Mouse (Mus musculus): ENCODE results near the gene Smdt1. TPM values are rescaled to one million over a fixed set of nuclear protein-coding genes. Genes with fewer than 3 reads are reported as not detected.

Smdt1 gene
- total and polyA plus RNA-seq, 3 experiments: 111 to 159 TPM; not detected in 1

- H3K9ac ChIP-seq (ENCODE audit: control insufficient read depth, low read depth, low read length, poor library complexity, severe bottlenecking): no peak overlapping the region
- no peaks in the 10 kb centered on the region for H3K27me3 ChIP-seq (ENCODE audit: control insufficient read depth in 1 of 2, insufficient read depth in 2 of 2, low read length in 2 of 2)
- H3K36me3 ChIP-seq (ENCODE audit: control insufficient read depth in 1 of 2, insufficient read depth in 2 of 2, low read length in 2 of 2): peaks cover 0 to 12% of the 10 kb centered on the region in 2 experiments; a peak in 2 of 4 replicates
- no peak overlapping the region for H3K4me3 ChIP-seq (ENCODE audit: control insufficient read depth in 1 of 2, insufficient read depth in 1 of 2, low read depth in 2 of 2, low read length in 2 of 2)
- H3K9me3 ChIP-seq (replicated peaks; ENCODE audit: insufficient read depth, low read length): no peaks in the 10 kb centered on the region
- no peaks in the 10 kb centered on the region; the same call in 1 of the 2 replicates for H3K79me2 ChIP-seq (ENCODE audit: control insufficient read depth, insufficient read depth, low read length, poor library complexity)
- no peak overlapping the region for H3K27ac ChIP-seq (ENCODE audit: control insufficient read depth, low read depth, low read length)
- no peak for DNase-seq (ENCODE audit: low read depth, low spot score)
- H3K4me1 ChIP-seq (ENCODE audit: control insufficient read depth in 1 of 2, insufficient read depth in 2 of 2, low read length in 2 of 2): peaks cover 9 to 18% of the 10 kb centered on the region in 2 experiments
- TF ChIP-seq ZC3H11A (IDR thresholded peaks at IDR 0.05; ENCODE audit: low read depth, low read length) (no peak), JUND (IDR thresholded peaks at IDR 0.05; ENCODE audit: low read depth, low read length) (no peak), SIN3A (IDR thresholded peaks at IDR 0.05; ENCODE audit: low read length) (no peak), RCOR1 (IDR thresholded peaks at IDR 0.05; ENCODE audit: low read depth, low read length) (no peak), SMC3 (IDR thresholded peaks at IDR 0.05; ENCODE audit: low read depth, low read length) (no peak), MXI1 (IDR thresholded peaks at IDR 0.05; ENCODE audit: low read depth, low read length) (no peak), BHLHE40 (IDR thresholded peaks at IDR 0.05; ENCODE audit: borderline replicate concordance, low read depth, low read length) (no peak), MYB (IDR thresholded peaks at IDR 0.05; ENCODE audit: low read depth, low read length) (no peak)
These were observed 3.6 kb upstream of the Smdt1 start for GRCm38 (mm10) chr15:82335194-82335593.

- H3K4me3 ChIP-seq (ENCODE audit: control insufficient read depth in 1 of 2, insufficient read depth in 1 of 2, low read depth in 2 of 2, low read length in 2 of 2): no peak overlapping the region
- no peaks in the 10 kb centered on the region for H3K27me3 ChIP-seq (ENCODE audit: control insufficient read depth in 1 of 2, insufficient read depth in 2 of 2, low read length in 2 of 2)
- TF ChIP-seq RAD21 (IDR thresholded peaks at IDR 0.05; ENCODE audit: low read depth, low read length) (no peak), POLR2A (IDR thresholded peaks at IDR 0.05; ENCODE audit: control insufficient read depth in 1 of 2, insufficient read depth in 1 of 2, low read depth in 1 of 2, low read length in 2 of 2, poor library complexity in 1 of 2) (no peak), HCFC1 (IDR thresholded peaks at IDR 0.05; ENCODE audit: low read depth, low read length) (no peak), JUND (IDR thresholded peaks at IDR 0.05; ENCODE audit: low read depth, low read length) (no peak), MAZ (IDR thresholded peaks at IDR 0.05; ENCODE audit: low read depth, low read length) (no peak), RCOR1 (IDR thresholded peaks at IDR 0.05; ENCODE audit: low read depth, low read length) (no peak), POLR2AphosphoS5 (IDR thresholded peaks at IDR 0.05; ENCODE audit: borderline replicate concordance, low read depth, low read length) (no peak)
- H3K27ac ChIP-seq (ENCODE audit: control insufficient read depth, low read depth, low read length): no peak overlapping the region
- no peak for DNase-seq (ENCODE audit: low read depth, low spot score)
- peaks cover 9 to 18% of the 10 kb centered on the region in 2 experiments for H3K4me1 ChIP-seq (ENCODE audit: control insufficient read depth in 1 of 2, insufficient read depth in 2 of 2, low read length in 2 of 2)
- H3K79me2 ChIP-seq (ENCODE audit: control insufficient read depth, insufficient read depth, low read length, poor library complexity): peaks cover 10% of the 10 kb centered on the region; the same call in 1 of the 2 replicates
- H3K9me3 ChIP-seq (replicated peaks; ENCODE audit: insufficient read depth, low read length): no peaks in the 10 kb centered on the region
- peaks cover 0 to 12% of the 10 kb centered on the region in 2 experiments; a peak in 2 of 4 replicates for H3K36me3 ChIP-seq (ENCODE audit: control insufficient read depth in 1 of 2, insufficient read depth in 2 of 2, low read length in 2 of 2)
- no peak overlapping the region for H3K9ac ChIP-seq (ENCODE audit: control insufficient read depth, low read depth, low read length, poor library complexity, severe bottlenecking)
These were observed 2.1 kb upstream of the Smdt1 start for GRCm38 (mm10) chr15:82336629-82337028.

GRCm38 (mm10) chr15:82337875-82338274, 884 bp upstream of the Smdt1 start:
- H3K27me3 ChIP-seq (ENCODE audit: control insufficient read depth in 1 of 2, insufficient read depth in 2 of 2, low read length in 2 of 2): no peaks in the 10 kb centered on the region
- no peaks in the 10 kb centered on the region for H3K9me3 ChIP-seq (replicated peaks; ENCODE audit: insufficient read depth, low read length)
- H3K4me3 ChIP-seq (ENCODE audit: control insufficient read depth in 1 of 2, insufficient read depth in 1 of 2, low read depth in 2 of 2, low read length in 2 of 2): peak overlapping the region; percentile 71 to 83
- peaks cover 13 to 25% of the 10 kb centered on the region in 2 experiments for H3K4me1 ChIP-seq (ENCODE audit: control insufficient read depth in 1 of 2, insufficient read depth in 2 of 2, low read length in 2 of 2)
- peaks cover 0 to 20% of the 10 kb centered on the region in 2 experiments; a peak in 2 of 4 replicates for H3K36me3 ChIP-seq (ENCODE audit: control insufficient read depth in 1 of 2, insufficient read depth in 2 of 2, low read length in 2 of 2)
- H3K27ac ChIP-seq (ENCODE audit: control insufficient read depth, low read depth, low read length): peak overlapping the region; percentile 68
- peak overlapping the region; percentile 65 for H3K9ac ChIP-seq (ENCODE audit: control insufficient read depth, low read depth, low read length, poor library complexity, severe bottlenecking)
- H3K79me2 ChIP-seq (ENCODE audit: control insufficient read depth, insufficient read depth, low read length, poor library complexity): peaks cover 18% of the 10 kb centered on the region
- DNase-seq (ENCODE audit: low read depth, low spot score): peak; percentile 87
- TF ChIP-seq ZMIZ1 (IDR thresholded peaks at IDR 0.05; ENCODE audit: low read depth, low read length) (no peak), BHLHE40 (IDR thresholded peaks at IDR 0.05; ENCODE audit: borderline replicate concordance, low read depth, low read length) (no peak), POLR2AphosphoS2 (IDR thresholded peaks at IDR 0.05; ENCODE audit: low read length) (no peak), TCF12 (IDR thresholded peaks at IDR 0.05; ENCODE audit: low read depth, low read length) (0 out of 2 replicates have a peak, but pooled peaks have one; percentile 28), EP300 (IDR thresholded peaks at IDR 0.05; ENCODE audit: low read depth in 1 of 2, low read length in 2 of 2) (peak; percentile 51 to 71), TBP (IDR thresholded peaks at IDR 0.05; ENCODE audit: low read depth, low read length) (no peak), GATA1 (IDR thresholded peaks at IDR 0.05; ENCODE audit: low read depth, low read length) (peak; percentile 33; the same call in 1 of the 2 replicates), ZKSCAN1 (IDR thresholded peaks at IDR 0.05; ENCODE audit: low read depth, low read length) (no peak), USF1 (IDR thresholded peaks at IDR 0.05; ENCODE audit: low read depth, low read length) (peak; percentile 51; the same call in 1 of the 2 replicates), SIN3A (IDR thresholded peaks at IDR 0.05; ENCODE audit: low read length) (peak; percentile 64; the same call in 1 of the 2 replicates), KAT2A (conservative IDR thresholded peaks at IDR 0.05; ENCODE audit: low read depth, low read length) (no peak), HCFC1 (IDR thresholded peaks at IDR 0.05; ENCODE audit: low read depth, low read length) (0 out of 2 replicates have a peak, but pooled peaks have one; percentile 12), RCOR1 (IDR thresholded peaks at IDR 0.05; ENCODE audit: low read depth, low read length) (peak; percentile 86), ELF1 (IDR thresholded peaks at IDR 0.05; ENCODE audit: low read depth, low read length) (peak; percentile 56; the same call in 1 of the 2 replicates), GABPA (IDR thresholded peaks at IDR 0.05; ENCODE audit: low read depth, low read length) (no peak), MYC (IDR thresholded peaks at IDR 0.05; ENCODE audit: low read depth, low read length) (no peak)
